Mouse (Mus musculus) granulocyte monocyte progenitor cell, adult 5-6 weeks (primary cell): ENCODE measurements around the gene Dtx3. TPM values are rescaled to one million over a fixed set of nuclear protein-coding genes. Genes with fewer than 3 reads are reported as not detected.
"Not testable (repeated sequence)": the region's sequence is repeated elsewhere in the genome, so short reads cannot be mapped to it uniquely, and the experiment has no call there.

Source experiments
- ATAC-seq: replicated peaks from 2 replicates; pipeline ENCODE4 v1.8.0; 2016; ENCODE audit warnings: mild to moderate bottlenecking, moderate TSS enrichment, inconsistent platforms; ENCODE audit not compliant: poor library complexity, severe bottlenecking
- total RNA-seq, 2 experiments: library from RNA; stranded (forward) in 1 of 2; stranded (reverse) in 1 of 2; fragments of 200-712, 200-1000 nt in 1 of 2; fragments of >200 nt in 1 of 2; fragmentation: Nextera tagmentation in 1 of 2; gene quantifications; 2 replicates each; pipeline ENCODE4 v1.2.3; 2014 to 2017

The Dtx3 gene
- total RNA-seq, 2 experiments from 2014 or later, result 19.9 to 51.9 TPM

DNA sequence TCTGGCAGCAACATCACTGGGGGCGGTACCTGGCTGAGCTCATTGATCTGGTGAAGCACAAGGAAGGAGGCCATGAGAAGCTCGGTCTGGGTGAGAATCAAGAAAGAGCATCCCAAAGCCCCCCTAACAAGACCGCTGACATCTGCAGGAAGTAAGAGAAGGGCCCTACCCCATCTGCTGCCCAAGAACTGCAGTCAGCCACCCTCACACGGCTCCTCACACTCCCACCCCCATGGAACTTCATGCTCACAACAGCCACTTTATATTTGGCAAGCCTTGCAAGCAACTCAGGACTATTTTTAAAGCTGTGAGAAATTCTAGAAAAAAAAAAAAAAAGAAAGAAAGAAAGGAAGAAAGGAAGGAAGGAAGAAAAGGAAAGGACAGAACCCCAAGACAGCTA lies 13.4 kb upstream of the Dtx3 start:
- ATAC-seq, result no peak

DNA sequence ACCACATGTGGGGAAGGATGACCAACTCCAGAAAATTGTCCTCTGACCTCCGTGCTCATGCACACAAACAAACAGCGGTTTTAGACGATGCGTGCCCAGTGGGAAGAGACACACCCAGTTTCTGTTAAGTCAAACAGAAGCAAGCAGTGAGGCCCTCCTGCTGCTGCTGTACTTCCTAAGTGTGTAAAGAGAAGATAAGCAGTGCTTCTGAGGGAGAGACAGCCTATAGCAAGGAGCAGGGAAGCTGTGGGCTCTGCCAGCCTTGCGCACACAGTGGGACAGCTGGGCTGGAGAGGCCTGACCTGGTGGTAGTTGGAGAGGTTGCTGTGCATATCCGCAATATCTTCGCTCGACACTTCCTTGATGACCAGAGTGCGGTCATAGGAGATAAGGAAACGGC lies 9.8 kb upstream of the Dtx3 start:
- no peak for ATAC-seq

DNA sequence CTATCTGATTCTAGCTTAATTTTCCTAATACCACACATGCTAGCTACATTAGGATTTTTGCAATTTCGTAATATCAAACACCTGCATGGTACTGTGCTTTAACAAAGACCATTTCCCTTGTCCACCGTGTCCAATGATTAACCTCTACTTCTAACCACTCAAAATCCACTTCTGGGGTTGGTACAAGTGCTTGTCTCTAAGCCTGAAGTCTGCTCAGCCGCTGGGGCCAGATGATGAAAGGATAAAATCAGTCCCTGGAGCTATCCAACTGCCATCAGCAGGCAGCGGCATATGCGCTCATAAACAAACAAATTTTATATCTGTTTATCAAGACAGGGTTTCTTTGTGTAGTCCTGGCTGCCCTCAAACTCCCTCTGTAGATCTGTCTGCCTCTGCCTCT lies 9.1 kb upstream of the Dtx3 start:
- no peak for ATAC-seq

DNA sequence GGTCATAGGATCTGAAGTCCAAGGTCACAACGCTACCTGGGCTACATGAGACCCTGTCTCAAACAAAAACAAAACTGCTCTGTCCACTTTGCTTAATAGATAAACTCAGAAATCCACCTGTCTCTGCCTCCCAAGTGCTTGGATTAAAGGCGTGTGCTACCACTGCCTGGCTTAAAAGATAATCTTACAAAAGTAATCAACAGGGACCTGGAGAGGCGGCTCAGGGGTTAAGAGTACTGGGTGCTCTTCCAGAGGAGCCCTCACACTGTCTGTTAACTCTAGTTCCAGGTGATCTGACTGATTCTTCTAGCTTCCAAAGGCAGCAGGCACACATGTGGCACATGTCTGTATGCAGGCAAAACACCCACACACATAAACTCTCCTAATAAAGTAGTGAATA lies 7.6 kb upstream of the Dtx3 start:
- ATAC-seq, result no peak

DNA sequence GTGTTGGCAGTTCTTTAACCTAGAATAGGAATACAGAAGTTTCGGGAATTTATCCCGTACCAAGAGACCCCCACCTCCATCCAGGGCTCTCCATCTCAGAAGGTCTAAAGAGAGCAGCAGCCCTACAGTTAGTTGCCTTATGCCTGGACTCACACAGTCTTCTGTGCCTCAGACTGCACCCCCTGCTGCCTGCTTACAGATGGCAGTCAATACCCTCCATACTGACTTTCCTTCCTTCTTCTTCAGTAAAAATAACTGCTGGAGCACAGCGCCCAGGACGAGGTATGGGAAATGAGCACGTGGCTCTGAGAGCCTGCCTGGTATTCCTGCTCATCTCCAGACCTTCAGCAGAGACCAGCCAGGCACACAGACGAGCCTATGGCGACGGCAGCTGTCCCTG lies 4.8 kb upstream of the Dtx3 start:
- ATAC-seq, result no peak

DNA sequence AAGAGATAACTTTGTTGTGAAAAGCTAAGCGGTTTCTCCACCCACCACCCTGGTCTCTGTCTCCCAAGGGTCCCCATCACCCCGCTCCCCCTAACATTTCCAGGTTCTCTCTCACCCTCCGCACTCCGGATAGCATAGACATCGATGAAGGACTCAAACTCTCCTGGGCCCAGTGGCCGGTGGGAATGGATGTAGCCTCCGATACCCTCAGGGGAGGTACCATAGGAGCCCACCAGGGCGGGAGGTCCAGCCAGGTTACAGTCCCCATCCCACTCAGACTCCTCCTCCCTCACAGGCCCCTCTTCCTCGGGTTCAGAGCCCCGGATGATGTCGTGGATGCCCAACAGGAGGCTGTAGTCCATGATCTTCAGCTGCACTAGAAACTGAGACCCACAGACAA lies 3.9 kb upstream of the Dtx3 start:
- ATAC-seq, result no peak

DNA sequence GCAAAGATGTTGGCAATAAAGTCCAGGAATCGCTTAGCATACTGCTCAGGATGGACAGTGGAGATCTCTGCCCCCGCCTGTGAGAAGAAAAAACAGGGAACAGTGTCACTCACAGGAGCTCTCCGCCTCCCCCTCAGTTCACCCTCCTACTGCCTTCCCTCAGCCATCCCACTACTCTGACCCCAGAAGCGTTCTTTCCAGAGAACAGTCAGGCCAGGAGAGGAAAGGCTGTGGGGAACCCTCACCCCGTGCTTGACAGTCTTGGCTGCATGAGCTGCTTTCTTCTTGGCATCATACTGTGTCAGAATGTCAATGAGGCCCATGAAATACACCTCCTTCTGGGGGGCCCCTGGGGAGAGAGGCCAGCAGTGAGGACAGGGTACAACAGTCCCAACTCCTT lies 3.5 kb upstream of the Dtx3 start:
- no peak for ATAC-seq

DNA sequence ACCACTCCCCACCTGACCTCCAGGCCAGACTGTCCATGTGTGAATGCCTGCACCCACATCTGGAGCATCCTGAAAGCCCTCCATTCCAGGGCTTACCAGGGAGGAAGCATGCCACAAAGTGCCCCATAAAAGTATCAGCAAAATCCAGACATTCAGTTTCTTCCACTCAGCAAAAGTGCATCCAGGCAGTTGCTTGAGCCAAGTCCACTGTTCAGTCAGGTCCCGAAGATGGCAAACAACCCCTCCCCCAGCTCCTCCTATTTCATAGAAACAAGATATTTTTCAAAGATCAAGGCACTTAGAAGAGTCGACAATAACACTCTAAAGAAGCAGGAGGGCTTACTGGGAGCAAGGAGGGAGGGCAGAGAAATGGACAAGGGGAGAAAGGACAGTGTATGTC lies 3.0 kb upstream of the Dtx3 start:
- no peak for ATAC-seq

DNA sequence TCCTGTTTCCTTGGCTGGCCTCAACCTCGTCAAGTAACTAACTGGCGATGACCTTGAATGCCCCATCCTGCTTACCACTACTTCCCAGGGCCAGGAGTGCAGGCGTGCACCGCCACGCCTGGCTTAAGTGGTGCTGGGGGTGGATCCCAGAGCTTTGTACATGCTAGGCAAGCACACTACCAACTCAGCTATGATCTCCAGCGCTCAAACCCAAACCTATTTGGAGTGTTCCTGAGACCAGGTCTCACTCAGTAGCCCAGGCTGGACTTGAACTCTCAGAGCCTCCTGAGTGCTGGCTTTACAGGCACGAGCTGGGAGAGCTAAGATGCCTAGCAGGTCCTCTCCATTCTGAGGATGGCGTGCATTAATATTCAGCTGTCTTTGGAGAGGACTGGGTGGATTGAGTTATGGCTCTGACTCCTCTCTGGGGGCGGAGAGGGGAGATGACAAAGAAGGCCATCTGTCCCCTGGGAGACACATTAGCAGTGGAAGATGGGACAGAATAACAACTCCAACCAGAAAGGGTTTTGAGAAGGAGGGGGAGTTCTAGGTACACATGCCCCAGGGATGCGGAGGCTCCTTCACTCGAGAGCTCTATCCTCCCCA lies 2.1 kb upstream of the Dtx3 start:
- no peak for ATAC-seq

DNA sequence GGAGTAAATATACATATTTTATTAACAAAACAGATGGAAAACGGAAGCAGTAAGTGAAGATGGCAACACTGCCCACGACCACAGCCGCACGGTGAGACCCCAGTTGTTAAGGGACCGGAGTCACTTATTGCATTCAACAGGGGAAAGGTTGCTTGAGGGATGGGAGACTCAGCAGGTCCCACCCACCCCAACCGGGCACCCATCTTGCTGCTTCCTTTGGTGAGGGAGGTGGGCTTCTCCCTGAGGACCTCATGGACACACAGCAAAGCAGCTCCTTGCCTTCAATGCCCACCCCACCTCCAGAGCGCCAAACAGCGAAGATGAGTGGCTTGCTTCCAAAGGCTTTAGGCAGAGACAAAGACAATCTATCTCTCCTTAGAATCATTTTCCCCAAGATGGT lies 1.6 kb upstream of the Dtx3 start:
- no peak for ATAC-seq

DNA sequence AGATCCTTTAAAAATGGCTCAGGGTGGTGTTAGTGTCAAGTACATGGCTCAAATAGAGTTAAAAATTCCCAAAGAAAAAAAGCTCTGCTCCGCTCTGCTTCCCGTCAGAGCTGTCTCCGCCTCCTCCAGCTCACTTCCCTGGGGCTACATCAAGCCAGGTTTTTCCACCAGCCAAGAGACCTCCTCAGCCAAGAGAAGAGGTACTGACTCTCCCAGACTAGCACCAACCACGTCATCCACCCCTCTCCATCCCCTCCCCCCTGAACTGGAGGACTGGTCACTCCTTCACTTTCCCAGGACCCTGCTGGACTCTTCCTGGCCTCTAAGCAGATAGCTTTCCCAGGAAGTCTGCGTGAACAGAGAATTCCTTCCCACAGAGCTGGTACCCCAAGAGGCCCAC lies 864 bp upstream of the Dtx3 start:
- ATAC-seq, result no peak

DNA sequence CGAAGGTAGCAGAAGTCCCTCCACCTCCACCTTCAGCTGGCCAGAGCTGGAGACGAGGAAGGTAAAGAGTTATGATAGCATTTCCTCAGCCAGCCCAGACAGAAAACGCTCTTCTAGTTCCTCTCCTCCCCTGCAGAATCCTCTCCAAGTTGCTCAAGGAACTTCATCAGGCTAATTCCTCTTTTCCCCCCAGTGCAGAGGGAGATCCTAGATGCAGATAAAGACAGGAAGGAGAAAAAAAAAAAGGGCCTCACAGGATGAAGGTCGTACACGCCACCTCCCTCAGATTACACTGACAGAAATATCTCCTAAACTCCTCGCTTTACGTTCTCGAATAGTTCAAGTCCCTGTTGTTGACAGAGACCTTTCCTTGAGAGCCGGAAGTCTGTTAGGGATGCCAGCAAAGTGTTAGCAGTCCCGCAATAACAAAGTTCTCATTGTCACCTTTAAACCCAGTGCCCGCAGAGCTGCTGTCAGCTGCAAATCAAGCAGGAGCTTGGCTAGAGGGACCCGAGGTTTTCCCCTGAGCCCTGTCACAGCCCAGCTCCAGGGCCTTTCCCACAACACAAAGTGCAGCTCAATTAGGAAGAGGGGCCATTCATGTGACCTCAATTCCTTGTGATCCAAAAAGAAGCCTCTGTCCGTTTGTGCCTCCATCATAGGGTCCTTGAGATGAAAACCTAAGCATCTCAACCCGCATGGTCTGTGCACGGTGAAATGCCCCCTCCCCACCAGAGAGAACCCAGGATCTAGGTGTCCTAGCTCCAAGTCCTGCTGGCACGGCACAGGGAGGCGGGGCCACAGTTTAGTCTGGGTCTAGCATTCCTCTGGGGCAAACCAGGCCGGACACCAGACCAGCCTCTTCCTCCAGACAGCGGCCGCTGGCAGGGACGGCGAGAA lies 850 bp downstream of the Dtx3 start:
- ATAC-seq, result peak; percentile 74

DNA sequence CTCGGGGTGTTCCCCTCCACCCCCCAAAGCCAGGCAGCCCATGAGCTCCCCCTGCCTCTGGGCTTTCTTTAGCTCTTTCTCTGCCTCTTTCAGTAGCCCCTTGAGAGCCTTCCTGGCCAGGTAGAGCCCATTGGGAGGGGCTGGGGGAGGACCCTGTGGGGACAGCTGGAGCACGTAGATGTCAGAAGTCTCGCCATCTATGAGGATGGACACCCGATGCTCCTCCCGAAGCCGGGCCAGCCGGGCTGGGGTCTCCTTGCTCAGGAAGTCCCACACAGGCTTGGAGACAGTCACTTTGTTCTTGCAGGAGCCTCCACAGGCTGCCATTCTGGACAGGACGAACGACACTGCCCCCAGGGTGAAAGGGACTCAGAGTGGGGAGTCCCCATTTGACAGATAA lies 2.5 kb downstream of the Dtx3 start:
- no peak for ATAC-seq

DNA sequence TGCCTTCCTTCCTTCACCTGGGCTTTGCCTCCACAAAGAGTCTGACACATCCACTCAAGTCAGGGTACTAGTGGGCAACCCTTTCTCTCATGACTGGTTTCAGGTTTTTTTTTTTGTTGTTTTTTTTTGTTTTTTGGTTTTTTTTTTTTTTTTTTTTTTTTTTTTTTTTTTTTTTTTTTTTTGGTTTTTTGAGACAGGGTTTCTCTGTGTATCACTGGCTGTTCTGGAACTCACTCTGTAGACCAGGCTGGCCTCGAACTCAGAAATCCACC lies 3.5 kb downstream of the Dtx3 start:
- ATAC-seq, result not testable (repeated sequence)

DNA sequence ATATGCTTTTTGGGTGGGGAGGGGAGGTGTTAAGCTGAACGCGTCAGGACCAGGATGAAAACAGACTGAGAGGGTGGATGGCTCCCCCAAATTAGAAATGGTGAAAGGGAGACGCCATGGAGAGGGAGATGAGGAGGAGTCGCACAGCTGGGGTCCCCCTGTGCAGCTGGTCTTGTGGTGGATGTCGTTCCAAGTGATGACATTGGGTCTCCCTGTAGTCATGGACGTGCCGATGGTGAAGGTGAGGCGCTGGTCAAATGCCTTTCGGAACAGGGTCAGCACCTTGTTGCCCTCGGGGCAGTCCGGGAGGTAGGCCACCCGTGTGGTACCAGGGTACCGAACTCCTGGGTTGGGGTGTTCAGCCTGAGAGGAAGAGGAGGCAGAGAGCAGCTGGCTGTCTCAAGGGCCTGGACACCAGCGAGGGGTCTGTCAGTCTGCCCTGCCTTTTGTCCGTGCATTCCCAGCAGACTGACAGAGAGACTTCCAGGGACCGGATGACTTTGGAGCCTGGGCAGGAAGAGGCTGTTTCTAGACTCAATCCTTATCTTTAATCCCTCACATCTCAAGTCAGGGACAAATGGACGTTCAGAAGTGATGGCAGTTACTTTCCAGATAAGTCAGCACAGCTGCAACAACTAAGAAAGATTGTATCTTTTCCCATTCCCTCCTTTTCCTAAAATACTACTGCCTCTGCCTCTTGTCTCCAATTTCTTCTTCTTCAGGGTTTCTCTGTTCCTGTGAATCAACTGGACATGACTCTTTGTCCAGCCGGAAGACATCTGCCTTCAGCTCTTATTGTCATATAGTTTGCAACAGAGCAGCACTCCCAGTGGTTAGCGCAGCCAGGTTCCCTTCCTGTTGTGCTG lies 4.1 kb downstream of the Dtx3 start:
- ATAC-seq, result no peak

DNA sequence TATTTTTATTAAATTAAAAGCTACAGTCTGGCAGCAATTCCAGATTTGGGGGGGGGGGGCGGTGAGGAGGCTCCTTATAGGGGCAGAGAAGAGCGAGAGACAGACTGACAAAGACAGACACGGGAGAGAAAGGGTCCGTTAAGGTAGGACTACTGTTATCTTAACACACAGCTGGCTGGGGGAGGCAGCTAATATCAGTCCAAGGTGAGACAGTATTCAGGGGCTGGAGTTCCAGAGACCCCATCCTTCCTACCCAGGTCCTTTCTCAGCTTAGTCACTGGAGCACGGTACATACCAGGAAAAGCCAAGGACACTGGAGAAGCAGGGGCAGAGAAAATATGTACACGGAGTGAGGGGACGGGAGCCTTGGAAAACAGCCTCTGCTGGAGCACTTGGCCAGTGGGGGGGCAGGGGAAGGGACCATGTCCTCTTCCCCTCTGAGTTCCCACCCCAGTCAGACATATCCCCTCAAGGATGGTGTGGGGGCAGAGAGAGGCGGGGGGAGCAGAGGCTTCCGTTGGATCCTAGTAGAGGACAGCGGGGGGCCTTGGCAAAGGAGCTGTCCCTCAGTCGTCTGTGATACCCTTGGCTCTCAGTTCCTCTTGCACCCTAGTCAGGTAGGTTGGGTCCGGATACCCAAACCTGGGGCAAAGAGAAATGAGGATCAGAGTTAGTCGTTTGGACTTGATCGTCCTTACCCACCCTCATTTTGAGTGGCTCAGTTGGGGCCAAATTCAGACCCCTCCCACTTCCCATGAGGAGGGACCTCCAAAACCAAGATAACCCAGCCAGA lies 4.9 kb downstream of the Dtx3 start:
- ATAC-seq, result no peak

DNA sequence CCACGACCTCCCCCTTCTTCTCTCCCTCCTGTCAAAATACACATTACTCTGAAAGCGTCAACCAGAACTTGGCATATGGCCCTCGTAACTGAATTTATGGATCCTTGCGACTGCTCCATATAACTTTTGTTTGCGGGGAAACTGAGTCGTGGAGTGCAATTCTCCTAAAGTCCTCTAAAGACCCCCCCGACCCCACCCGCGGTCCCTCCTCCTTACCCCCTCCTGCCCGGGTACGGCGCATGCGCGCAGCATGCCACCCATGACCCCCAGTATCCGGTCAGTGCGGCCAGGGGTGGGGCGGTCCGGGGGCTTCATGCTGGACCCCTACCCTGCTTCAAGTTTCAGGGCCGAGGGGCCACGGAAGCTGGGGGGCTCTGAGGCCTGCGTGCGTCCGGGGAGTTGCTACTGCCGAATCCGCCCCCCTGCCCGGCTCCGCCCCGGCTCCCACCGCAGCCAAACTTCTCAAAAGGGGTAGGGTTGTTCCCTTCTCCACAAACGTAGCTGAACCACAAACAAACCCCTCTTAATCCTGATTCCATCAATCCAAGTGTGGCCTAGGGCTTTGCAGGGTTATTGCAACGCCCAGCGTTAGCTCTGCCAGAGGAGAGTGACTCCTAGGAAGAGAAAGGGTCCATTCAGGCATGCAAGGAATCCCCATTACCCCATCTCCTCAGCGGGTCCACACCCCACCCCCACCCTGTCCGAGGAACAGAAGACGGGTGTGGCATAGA lies 5.7 kb downstream of the Dtx3 start, which contains the start of gene Arhgef25:
Arhgef25 (minus strand) TSS at position 433 of the 731 bp plus-strand sequence.
- peak; percentile 21 for ATAC-seq

DNA sequence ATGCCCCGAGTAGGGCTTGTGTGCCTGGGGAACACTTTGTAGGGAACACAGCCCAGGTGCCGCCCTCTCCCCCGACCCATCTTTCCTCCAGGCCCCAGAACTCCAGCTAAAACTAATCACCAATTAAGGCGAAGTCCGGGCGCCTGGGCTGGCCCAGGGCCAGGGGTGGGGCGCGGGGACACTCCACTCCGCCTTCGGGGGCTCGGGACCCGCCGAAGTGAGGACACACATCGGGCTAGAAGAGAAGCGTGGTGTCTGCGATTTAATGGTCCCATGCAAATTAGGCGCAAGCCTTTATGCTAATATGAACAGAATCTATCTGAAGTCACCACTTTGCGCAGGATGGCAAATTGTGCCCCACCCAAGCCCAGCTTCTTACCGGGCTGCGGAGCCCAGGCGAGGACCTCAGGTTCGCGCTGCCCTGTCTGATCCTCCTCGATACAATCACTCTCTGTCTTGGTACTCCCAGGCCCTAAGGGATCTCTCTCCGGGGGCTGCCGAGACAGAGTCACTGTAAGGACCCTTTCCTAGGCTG lies 6.3 kb downstream of the Dtx3 start:
- peak; percentile 23; the same call in 1 of the 2 replicates for ATAC-seq

DNA sequence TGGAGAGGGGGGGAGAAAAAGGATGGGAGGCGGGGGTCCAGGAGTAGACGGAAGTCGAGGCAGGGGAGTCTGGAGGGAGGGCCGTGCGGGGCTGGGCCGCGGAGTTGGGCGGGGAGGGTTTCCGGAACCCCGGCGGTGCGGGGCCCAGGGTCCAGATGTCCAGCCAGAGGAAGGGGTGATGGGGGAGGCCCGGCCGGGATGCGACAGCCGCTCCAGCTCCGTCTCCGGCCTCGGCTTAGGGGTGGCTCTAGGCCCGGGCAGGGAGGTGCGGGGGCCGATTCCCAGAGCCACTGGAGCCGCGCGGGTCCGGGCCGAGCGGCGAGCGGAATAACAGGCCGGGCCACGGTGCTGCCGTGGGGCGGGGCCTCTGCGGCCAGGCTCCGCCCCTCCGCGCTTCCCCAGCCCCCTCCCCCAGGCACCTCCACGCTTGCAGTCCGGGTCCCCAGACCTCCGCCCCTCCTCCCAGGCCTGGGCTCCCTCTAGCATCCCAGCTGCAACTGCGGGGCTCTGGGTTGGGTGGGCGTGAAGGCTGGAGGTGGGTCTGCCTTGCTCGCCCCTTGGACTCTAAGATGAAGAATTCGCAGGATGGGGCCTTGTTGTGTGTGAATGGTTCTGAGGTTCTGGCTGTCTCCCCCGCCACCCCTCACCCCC lies 6.9 kb downstream of the Dtx3 start:
- peak; percentile 13; the same call in 1 of the 2 replicates for ATAC-seq
